Mouse (Mus musculus) testis, postnatal 10 days (tissue): ENCODE results near the gene Mageb5.
"Not testable (repeated sequence)": the region's sequence is repeated elsewhere in the genome, so short reads cannot be mapped to it uniquely, and the experiment has no call there.

Experiments
- DNase-seq: peaks from one replicate; pipeline ENCODE4 v3.0.0; 2021; ENCODE audit warnings: low spot score

Gene Mageb5

DNA sequence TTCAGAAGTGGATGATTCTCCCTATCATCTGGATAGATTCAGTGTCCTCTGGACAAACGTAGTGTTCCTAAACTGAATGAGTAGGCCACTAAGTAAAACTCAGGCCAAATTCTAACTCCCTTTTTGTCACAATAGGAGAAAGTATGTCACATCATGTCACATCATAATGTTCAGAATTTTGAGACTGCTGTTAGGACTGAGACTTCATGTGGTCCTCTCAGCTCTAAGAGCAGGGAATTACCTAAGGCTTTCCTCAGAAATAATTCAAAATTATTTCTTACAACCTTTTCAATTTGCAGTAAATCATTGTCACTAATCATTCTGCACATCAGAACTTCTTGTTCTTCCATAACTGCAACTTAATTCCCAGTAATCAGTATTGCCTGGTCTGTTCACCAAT lies at the start of gene Mageb5:
Mageb5 (minus strand) TSS at position 101 of the 400 bp plus-strand sequence.
- not testable (repeated sequence) for DNase-seq

GRCm38 (mm10) chrX:91759591-91760226 lies 23.1 kb downstream of the Mageb5 start:
- not testable (repeated sequence) for DNase-seq
